Mouse (Mus musculus) left cerebral cortex, adult 6 months (tissue): ENCODE measurements around the gene Tcaf1. TPM values are rescaled to one million over a fixed set of nuclear protein-coding genes. Genes with fewer than 3 reads are reported as not detected.

Experiments used
- long read RNA-seq, 2 experiments: library from polyadenylated mRNA; unstranded; transcript quantifications; one replicate each; pipeline ENCODE4 v2.0.0; 2019 to 2020
- polyA plus RNA-seq: library from polyadenylated mRNA; unstranded; fragments of <200 nt; fragmentation: Nextera tagmentation; gene quantifications from 2 replicates; pipeline ENCODE4 v1.2.3, GENCODE M21; 2021

Gene Tcaf1
- polyA plus RNA-seq, result 76.2 and 83.4 TPM in 2 replicates
- long read RNA-seq, experiment 1, full-length matches to known transcripts, result 236 of 502 reads
- long read RNA-seq, experiment 1, partial matches to known transcripts, result 82 of 502 reads
- long read RNA-seq, experiment 1, other reads (novel, unspliced or antisense), result 184 of 502 reads
- long read RNA-seq, experiment 2, full-length matches to known transcripts, result 43 of 195 reads
- long read RNA-seq, experiment 2, partial matches to known transcripts, result 76 of 195 reads
- long read RNA-seq, experiment 2, other reads (novel, unspliced or antisense), result 76 of 195 reads

GRCm38 (mm10) chr6:42709291-42710211, at the start of gene Tcaf1:
Gene Tcaf1 (minus strand): TSS chr6:42710088.

DNA sequence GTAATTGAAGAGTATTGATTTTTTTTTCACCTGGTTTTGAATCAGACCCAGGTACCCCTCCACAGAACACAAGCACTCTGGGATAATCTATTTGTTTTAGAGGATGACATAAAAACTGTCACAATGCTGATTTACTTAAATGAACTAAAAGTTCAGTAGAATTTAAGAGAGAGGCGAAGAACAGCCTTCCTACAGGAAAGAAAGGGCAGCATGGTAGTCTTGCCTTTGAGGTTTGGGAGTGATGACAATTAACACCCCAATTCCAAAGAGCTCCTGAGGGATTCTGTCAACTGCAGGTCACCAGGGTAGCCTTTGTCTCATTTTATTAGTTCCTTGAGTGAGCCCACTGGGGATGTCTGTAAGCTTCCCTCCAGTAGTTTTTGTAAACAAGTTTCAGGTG, 46.2 kb upstream of the Tcaf1 start, which contains the start of gene Olfr38:
Gene Olfr38, plus strand, starts transcription at position 301 of the 400 bp plus-strand sequence.

GRCm38 (mm10) chr6:42739071-42739470, 29.2 kb upstream of the Tcaf1 start, which contains the start of gene Olfr453:
Gene Olfr453 (plus strand): TSS chr6:42739371.

GRCm38 (mm10) chr6:42644912-42645549, 64.9 kb downstream of the Tcaf1 start, which contains the start of gene Tcaf2:
Gene Tcaf2 (minus strand): TSS chr6:42645254.

Other genes starting within 250 kb of the Tcaf1 start
- gene Olfr458, start 244.9 kb downstream of the Tcaf1 start, polyA plus RNA-seq, result not detected in 2 replicates
- 0.03 TPM in 1 of 2 replicates, not detected in the other for gene Olfr457, start 233.8 kb downstream of the Tcaf1 start, polyA plus RNA-seq
- not detected in 2 replicates for gene Olfr456, start 222.9 kb downstream of the Tcaf1 start, polyA plus RNA-seq
- not detected in 2 replicates for gene Olfr455, start 162.5 kb downstream of the Tcaf1 start, polyA plus RNA-seq
- gene Tcaf3, start 112.4 kb downstream of the Tcaf1 start, polyA plus RNA-seq, result not detected in 2 replicates
- gene Tcaf2, start 64.8 kb downstream of the Tcaf1 start, polyA plus RNA-seq, result 0.09 and 0.13 TPM in 2 replicates
- gene Olfr453, start 29.3 kb upstream of the Tcaf1 start, polyA plus RNA-seq, result not detected in 2 replicates
- not detected in 2 replicates for gene Olfr38, start 46.3 kb upstream of the Tcaf1 start, polyA plus RNA-seq
- gene Olfr452, start 75.0 kb upstream of the Tcaf1 start, polyA plus RNA-seq, result not detected in 2 replicates
- gene Olfr450, start 101.9 kb upstream of the Tcaf1 start, polyA plus RNA-seq, result not detected in 2 replicates
- gene Olfr449, start 124.3 kb upstream of the Tcaf1 start, polyA plus RNA-seq, result not detected in 2 replicates
- gene Olfr448, start 180.4 kb upstream of the Tcaf1 start, polyA plus RNA-seq, result not detected in 2 replicates
- gene Olfr447, start 198.8 kb upstream of the Tcaf1 start, polyA plus RNA-seq, result not detected in 2 replicates
- gene Olfr446, start 211.3 kb upstream of the Tcaf1 start, polyA plus RNA-seq, result not detected in 2 replicates
- not detected in 2 replicates for gene Olfr444, start 239.0 kb upstream of the Tcaf1 start, polyA plus RNA-seq